Mouse (Mus musculus) forebrain, postnatal 0 days (tissue): Measurements from ENCODE around the gene Fat2. TPM values are rescaled to one million over a fixed set of nuclear protein-coding genes. Genes with fewer than 3 reads are reported as not detected.

ENCODE experiments used
- ATAC-seq: fragments of 200-750 bp; cut with Nextera tagmentation; 2 replicates; pipeline ENCODE4 v1.8.0; 2017; ENCODE audit warnings: mild to moderate bottlenecking, moderate library complexity
- DNase-seq: peaks from one replicate; pipeline ENCODE4 v3.0.0-alpha.2; 2015
- H3K27ac ChIP-seq: fragments of 300-500 bp; sonication (generic); 2 replicates; pipeline ENCODE4 v1.5.1; 2014; ENCODE audit warnings: low read depth, mild to moderate bottlenecking, antibody characterized with exemption, low read length, moderate library complexity, mixed read lengths
- H3K27me3 ChIP-seq: fragments of 300-500 bp; sonication (generic); 2 replicates; pipeline ENCODE4 v1.6.1; 2014; ENCODE audit warnings: mild to moderate bottlenecking, low read length, mixed read lengths; ENCODE audit not compliant: insufficient read depth
- H3K36me3 ChIP-seq: fragments of 300-500 bp; sonication (generic); 2 replicates; pipeline ENCODE4 v1.6.1; 2014; ENCODE audit warnings: mild to moderate bottlenecking, moderate library complexity; ENCODE audit not compliant: insufficient read depth
- H3K4me1 ChIP-seq: fragments of 300-500 bp; sonication (generic); 2 replicates; pipeline ENCODE4 v1.6.1; 2014; ENCODE audit warnings: antibody characterized with exemption; ENCODE audit not compliant: insufficient read depth
- H3K4me2 ChIP-seq: fragments of 300-500 bp; sonication (generic); 2 replicates; pipeline ENCODE4 v1.6.1; 2014; ENCODE audit warnings: low read depth, mild to moderate bottlenecking, moderate library complexity
- H3K4me3 ChIP-seq: fragments of 300-500 bp; sonication (generic); 2 replicates; pipeline ENCODE4 v1.5.1; 2014; ENCODE audit warnings: low read depth, low read length, mixed read lengths
- H3K9ac ChIP-seq: fragments of 300-500 bp; sonication (generic); 2 replicates; pipeline ENCODE4 v1.6.1; 2014; ENCODE audit warnings: mild to moderate bottlenecking
- H3K9me3 ChIP-seq: fragments of 300-500 bp; sonication (generic); 2 replicates; pipeline ENCODE4 v1.6.1; 2016; ENCODE audit warnings: low read length
- CTCF ChIP-seq: sonication (generic); IDR thresholded peaks from 2 replicates; pipeline ENCODE4 v1.5.1; 2016; ENCODE audit warnings: antibody characterized with exemption, control low read depth, low read depth
- WGBS: fragments of 180-500 bp; shearing (Covaris S2); extraction: QIAGEN DNeasy Blood & Tissue Kit; methylation state at CpG from one replicate; pipeline ENCODE4 v1.1.7; 2014; 5-methylcytosine and 5-hydroxymethylcytosine counted together
- polyA plus RNA-seq: library from polyadenylated mRNA; unstranded; fragments of >200 nt; fragmentation: Nextera tagmentation; extraction: Ambion mirVana; gene quantifications from 2 replicates; pipeline ENCODE4 v1.2.1, GENCODE M21; 2015
- total RNA-seq: library from RNA; depleted of rRNA; stranded (reverse); fragments of >200 nt; gene quantifications from 2 replicates; pipeline ENCODE4 v1.2.3, GENCODE M21; 2014

Gene Fat2
- total and polyA plus RNA-seq, 2 experiments from 2014 or later = 0.06 to 0.52 TPM

GRCm38 (mm10) chr11:55369093-55369471 lies 32.7 kb upstream of the Fat2 start:
- Histone ChIP-seq H3K4me2 (no peak overlapping the region), H3K27me3 (no peaks in the 10 kb centered on the region), H3K9ac (no peak overlapping the region), H3K4me3 (no peak overlapping the region), H3K36me3 (no peaks in the 10 kb centered on the region), H3K4me1 (no peaks in the 10 kb centered on the region), H3K27ac (no peak overlapping the region), H3K9me3 (no peaks in the 10 kb centered on the region)
- DNase-seq = no peak
- 51% methylated on average over 6 of the region's 6 CpGs for WGBS
- no peak for ATAC-seq
- TF ChIP-seq CTCF = no peak

- H3K9ac ChIP-seq = no peak overlapping the region
- no peak for DNase-seq
- no peak overlapping the region for H3K27ac ChIP-seq
- no peak for ATAC-seq
- H3K27me3 ChIP-seq = no peaks in the 10 kb centered on the region
- no peaks in the 10 kb centered on the region for H3K4me1 ChIP-seq
- no peak overlapping the region for H3K4me2 ChIP-seq
- H3K36me3 ChIP-seq = no peaks in the 10 kb centered on the region
- 69% methylated on average over 4 of the region's 4 CpGs for WGBS
- H3K9me3 ChIP-seq = no peaks in the 10 kb centered on the region
- TF ChIP-seq CTCF = no peak
- H3K4me3 ChIP-seq = no peak overlapping the region
Measured at GRCm38 (mm10) chr11:55368388-55369092, 32.2 kb upstream of the Fat2 start.

DNA sequence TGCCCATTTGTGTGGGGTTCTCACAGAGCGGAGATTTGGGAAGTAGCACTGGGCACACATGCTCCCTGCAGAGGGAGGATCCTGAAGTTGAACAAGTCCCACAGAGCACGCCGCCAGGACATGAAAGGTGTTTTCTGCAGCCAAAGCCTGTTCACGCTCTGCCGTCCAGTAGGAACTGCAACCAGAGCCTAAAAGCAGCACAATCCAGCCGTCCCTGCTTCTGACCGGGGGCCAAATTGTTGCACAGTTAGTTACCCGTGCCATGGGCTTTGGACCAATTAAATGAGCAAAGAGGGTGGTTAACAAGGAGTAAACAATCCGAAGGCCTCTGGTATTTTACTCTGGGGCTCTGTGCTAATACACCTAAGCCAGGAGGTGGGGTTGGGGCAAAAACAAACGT lies 31.4 kb upstream of the Fat2 start:
- no peak for ATAC-seq
- Histone ChIP-seq H3K27me3 (no peaks in the 10 kb centered on the region), H3K4me3 (no peak overlapping the region), H3K4me2 (no peak overlapping the region), H3K4me1 (no peaks in the 10 kb centered on the region), H3K36me3 (no peaks in the 10 kb centered on the region), H3K27ac (no peak overlapping the region), H3K9ac (no peak overlapping the region), H3K9me3 (no peaks in the 10 kb centered on the region)
- no peak for TF ChIP-seq CTCF
- 52% methylated on average over 10 of the region's 10 CpGs for WGBS
- DNase-seq = no peak

DNA sequence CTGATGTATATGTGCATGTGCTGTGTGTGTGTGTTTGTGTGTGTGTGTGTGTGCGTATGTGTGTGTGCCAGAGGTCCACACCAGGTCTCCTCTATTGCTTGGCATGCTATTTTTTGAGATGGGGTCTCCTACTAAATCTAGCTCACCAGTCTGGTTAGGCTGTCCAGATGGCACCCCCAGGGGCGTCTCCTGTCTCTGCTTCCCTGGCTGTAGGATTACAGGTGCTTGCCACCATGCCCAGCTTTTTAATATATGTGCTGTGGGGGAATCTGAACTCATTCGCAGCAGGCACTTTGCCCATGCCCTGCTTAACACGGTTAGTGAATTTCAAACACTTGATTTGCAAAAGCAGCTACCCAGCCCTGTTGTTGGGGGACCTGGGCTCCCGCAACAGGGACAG lies 29.5 kb upstream of the Fat2 start:
- Histone ChIP-seq H3K9me3 (no peaks in the 10 kb centered on the region), H3K4me2 (no peak overlapping the region), H3K27me3 (no peaks in the 10 kb centered on the region), H3K4me3 (no peak overlapping the region), H3K9ac (no peak overlapping the region), H3K36me3 (no peaks in the 10 kb centered on the region), H3K4me1 (no peaks in the 10 kb centered on the region), H3K27ac (no peak overlapping the region)
- ATAC-seq (no peak), DNase-seq (no peak)
- 73% methylated on average over 5 of the region's 5 CpGs for WGBS
- TF ChIP-seq CTCF = no peak

- Histone ChIP-seq H3K36me3 (no peaks in the 10 kb centered on the region), H3K4me2 (no peak overlapping the region), H3K27ac (no peak overlapping the region), H3K4me1 (no peaks in the 10 kb centered on the region), H3K27me3 (no peaks in the 10 kb centered on the region), H3K9ac (no peak overlapping the region), H3K4me3 (no peak overlapping the region), H3K9me3 (no peaks in the 10 kb centered on the region)
- ATAC-seq (no peak), DNase-seq (no peak)
- whole genome bisulfite sequencing = 53% methylated on average over 4 of the region's 4 CpGs
- TF ChIP-seq CTCF = no peak
Measured at GRCm38 (mm10) chr11:55365242-55365641, 28.9 kb upstream of the Fat2 start.

- H3K9me3 ChIP-seq = no peaks in the 10 kb centered on the region
- no peak overlapping the region for H3K9ac ChIP-seq
- no peak overlapping the region for H3K4me2 ChIP-seq
- DNase-seq (no peak), ATAC-seq (no peak)
- no peak overlapping the region for H3K4me3 ChIP-seq
- no peaks in the 10 kb centered on the region for H3K36me3 ChIP-seq
- 76% methylated on average over 3 of the region's 3 CpGs for WGBS
- no peak for TF ChIP-seq CTCF
- no peak overlapping the region for H3K27ac ChIP-seq
- no peaks in the 10 kb centered on the region for H3K4me1 ChIP-seq
- H3K27me3 ChIP-seq = no peaks in the 10 kb centered on the region
Measured at GRCm38 (mm10) chr11:55364662-55365061, 28.3 kb upstream of the Fat2 start.

GRCm38 (mm10) chr11:55358094-55358783 lies 21.9 kb upstream of the Fat2 start:
- WGBS = 80% methylated on average over 15 of the region's 15 CpGs
- Histone ChIP-seq H3K36me3 (no peaks in the 10 kb centered on the region), H3K4me1 (no peaks in the 10 kb centered on the region), H3K9me3 (no peaks in the 10 kb centered on the region), H3K27ac (no peak overlapping the region), H3K4me3 (no peak overlapping the region), H3K27me3 (no peaks in the 10 kb centered on the region), H3K4me2 (no peak overlapping the region), H3K9ac (no peak overlapping the region)
- ATAC-seq (no peak), DNase-seq (no peak)
- TF ChIP-seq CTCF = no peak
